Comparison of ENCODE assay signal across 14 mouse cellular contexts in genomic region chr4:66941894-66942293, GRCm38 (mm10).
A peak's percentile ranks its signal among the peaks of the same experiment; 100 is the strongest.
DNase-seq lines count a peak whose midpoint lies in the region.
"Had no signal": no experiment of that assay in that cellular context is flagged by ENCODE, and none has a peak within 500 bp of the region (broad histone marks: within the 10 kb centered on the region; RNA-seq: fewer than 3 reads in every experiment).

No protein-coding gene starts in this region.

- peak; percentile 3 for DNase-seq in adrenal gland, adult 2 months
- no peak for DNase-seq in adrenal gland, postnatal 36 days
- DNase-seq in cerebellum, adult 18-20 months, result peak; percentile 48 to 62
- DNase-seq in cerebellum, adult 9-11 months, result peak; percentile 75
- peak; percentile 27 to 54 for DNase-seq in cerebellum, postnatal 36 days
- DNase-seq in heart, adult 8-10 months (ENCODE audit: low spot score), result no peak
- DNase-seq in right cerebral cortex, adult 18-20 months, result no peak
- no peak for DNase-seq in kidney, postnatal 10 days
- DNase-seq: adrenal gland, postnatal 14 days; B cell, adult 2 months; embryo, embryonic 11 days; gastrocnemius, adult 2 months; gastrocnemius, postnatal 25 days; heart, postnatal 36 days had no signal

Comparison
In these comparisons a context has a peak if more than half of its experiments do, and no peak if none do; other contexts are left out.
1. DNase-seq: peak in adrenal gland, adult 2 months (single experiment), cerebellum, adult 18-20 months (2 of 2), cerebellum, adult 9-11 months (single experiment) and cerebellum, postnatal 36 days (2 of 2); none in adrenal gland, postnatal 36 days (0 of 2), heart, adult 8-10 months (single experiment), right cerebral cortex, adult 18-20 months (single experiment) and kidney, postnatal 10 days (single experiment).